Mouse (Mus musculus) T-helper 2 cell (primary cell): ENCODE measurements around the gene Gm10491.

Experiments used
- in situ Hi-C: fragments of 300-600 bp; cut with MboI, MseI; formaldehyde crosslinking; loops from one replicate; pipeline ENCODE4 v1.15.1; 2025; ENCODE audit warnings: high pct_unique_total_duplicates

The Gm10491 gene

GRCm38 (mm10) chrX:7883841-7884567, 23.6 kb downstream of the Gm10491 start, which contains the start of gene Slc35a2:
TSS of gene Slc35a2 (plus strand) at chrX:7884028.
- in situ Hi-C loops = no loop called here

GRCm38 (mm10) chrX:7879819-7880218, 27.8 kb downstream of the Gm10491 start:
- in situ Hi-C loops = no loop called here

DNA sequence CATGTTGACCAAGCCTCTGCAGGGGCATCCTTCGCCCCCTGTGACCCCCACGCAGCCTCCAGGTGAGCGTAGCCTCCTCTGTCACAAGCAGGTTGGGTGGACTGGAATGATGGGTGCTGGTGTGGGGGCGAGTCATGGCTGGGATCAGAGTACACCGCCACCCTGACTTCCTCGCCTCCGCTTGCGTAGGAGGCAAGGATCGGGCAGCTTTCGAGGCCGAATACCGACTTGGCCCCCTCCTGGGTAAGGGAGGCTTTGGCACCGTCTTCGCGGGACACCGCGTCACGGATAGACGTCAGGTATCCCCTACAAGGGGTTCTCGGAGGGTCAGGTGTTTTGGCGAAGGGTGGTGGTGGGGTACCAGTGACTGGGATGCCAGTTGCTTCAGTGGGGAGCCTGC, 29.1 kb downstream of the Gm10491 start:
- in situ Hi-C loops = no loop called here

GRCm38 (mm10) chrX:7878007-7878419, 29.6 kb downstream of the Gm10491 start, which contains the start of gene Pim2:
TSS of gene Pim2 (plus strand) at chrX:7878262.
- in situ Hi-C loops = no loop called here

GRCm38 (mm10) chrX:7869826-7870225, 37.8 kb downstream of the Gm10491 start:
- in situ Hi-C loops = no loop called here

GRCm38 (mm10) chrX:7868506-7868905, 39.1 kb downstream of the Gm10491 start:
- in situ Hi-C loops = no loop called here

- in situ Hi-C loops = no loop called here
Measured at GRCm38 (mm10) chrX:7867141-7867540, 40.5 kb downstream of the Gm10491 start.

GRCm38 (mm10) chrX:7865786-7866185, 41.8 kb downstream of the Gm10491 start:
- in situ Hi-C loops = no loop called here

DNA sequence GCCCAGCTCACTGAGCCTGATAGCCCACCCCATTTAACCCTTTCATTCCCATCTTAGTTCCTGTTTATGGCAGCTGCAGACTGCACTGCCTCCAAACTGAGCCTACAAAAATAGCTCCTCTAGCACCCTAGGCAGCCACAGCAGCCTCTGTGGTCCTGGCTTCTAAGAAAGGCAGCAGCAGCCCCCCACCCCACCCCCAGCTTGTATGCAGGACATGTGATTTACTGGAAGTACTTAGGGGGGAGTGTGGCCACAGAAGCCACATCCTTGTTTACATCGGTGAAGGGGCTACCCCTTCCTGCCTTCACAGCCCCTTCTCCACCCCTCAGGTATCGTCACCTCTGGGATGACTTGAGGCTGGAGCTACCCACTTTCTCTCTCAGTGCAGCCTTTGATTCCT, 42.3 kb downstream of the Gm10491 start:
- in situ Hi-C loops = no loop called here

GRCm38 (mm10) chrX:7864551-7864950, 43.1 kb downstream of the Gm10491 start:
- in situ Hi-C loops = no loop called here

DNA sequence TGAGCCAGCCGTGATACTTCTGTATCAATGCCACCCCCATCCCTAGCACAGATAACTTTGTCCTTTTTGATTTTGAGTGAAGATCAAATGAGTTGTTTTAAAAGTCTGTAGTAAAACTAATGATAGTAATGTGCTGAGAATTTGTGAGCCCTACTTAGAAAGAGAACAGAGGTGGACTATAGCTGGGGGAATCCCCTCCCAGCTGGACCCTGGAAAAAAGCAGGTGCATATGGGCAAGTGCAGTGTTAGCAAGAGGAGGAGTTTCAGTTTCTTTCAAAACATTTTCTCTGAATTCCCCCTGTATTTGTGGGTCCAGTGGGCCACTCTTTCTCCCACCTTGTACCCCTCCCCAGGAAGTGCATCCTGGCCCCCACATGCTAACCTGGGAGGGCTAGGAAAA, 44.5 kb downstream of the Gm10491 start:
- in situ Hi-C loops = no loop called here

DNA sequence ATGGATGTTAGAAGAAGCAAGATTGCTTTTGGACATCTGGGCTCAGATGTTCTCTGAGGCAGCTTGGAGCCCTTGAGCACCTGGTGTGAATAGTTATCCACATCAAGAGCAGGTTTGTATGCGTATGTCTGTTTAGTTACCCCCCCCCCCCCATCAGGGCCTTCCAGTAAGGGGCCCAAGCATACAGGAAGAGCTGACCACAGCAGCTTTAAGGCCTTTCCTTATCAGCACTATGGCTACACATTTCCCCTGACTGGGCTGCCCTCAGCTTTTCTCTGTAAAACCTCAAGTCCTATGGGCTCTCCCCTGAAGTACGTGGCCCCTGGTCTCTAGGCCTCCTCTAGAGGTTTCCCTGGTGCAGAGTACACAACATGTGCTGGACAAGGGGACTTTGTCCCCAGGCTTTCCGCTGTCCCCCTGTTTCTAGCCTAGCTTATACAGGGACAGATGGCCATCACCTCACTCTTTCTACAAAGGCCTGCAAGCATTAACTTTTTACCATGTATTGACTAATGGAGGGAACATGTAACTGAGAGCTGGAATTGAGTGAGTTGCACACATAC, 48.4 kb downstream of the Gm10491 start:
- in situ Hi-C loops = no loop called here
